Mouse (Mus musculus): ENCODE measurements at regions not wholly inside any gene's neighbourhood (a gene's known extent, or its start where the extent isn't known, plus 50 kb on each side); places are given as distances from the start of the nearest gene placed in this dataset.
A peak's percentile ranks its signal among the peaks of the same experiment; 100 is the strongest.

- no peak for DNase-seq
Observed at GRCm38 (mm10) chr7:142835319-142835718, 92.1 kb upstream of the Ins2 start.

DNA sequence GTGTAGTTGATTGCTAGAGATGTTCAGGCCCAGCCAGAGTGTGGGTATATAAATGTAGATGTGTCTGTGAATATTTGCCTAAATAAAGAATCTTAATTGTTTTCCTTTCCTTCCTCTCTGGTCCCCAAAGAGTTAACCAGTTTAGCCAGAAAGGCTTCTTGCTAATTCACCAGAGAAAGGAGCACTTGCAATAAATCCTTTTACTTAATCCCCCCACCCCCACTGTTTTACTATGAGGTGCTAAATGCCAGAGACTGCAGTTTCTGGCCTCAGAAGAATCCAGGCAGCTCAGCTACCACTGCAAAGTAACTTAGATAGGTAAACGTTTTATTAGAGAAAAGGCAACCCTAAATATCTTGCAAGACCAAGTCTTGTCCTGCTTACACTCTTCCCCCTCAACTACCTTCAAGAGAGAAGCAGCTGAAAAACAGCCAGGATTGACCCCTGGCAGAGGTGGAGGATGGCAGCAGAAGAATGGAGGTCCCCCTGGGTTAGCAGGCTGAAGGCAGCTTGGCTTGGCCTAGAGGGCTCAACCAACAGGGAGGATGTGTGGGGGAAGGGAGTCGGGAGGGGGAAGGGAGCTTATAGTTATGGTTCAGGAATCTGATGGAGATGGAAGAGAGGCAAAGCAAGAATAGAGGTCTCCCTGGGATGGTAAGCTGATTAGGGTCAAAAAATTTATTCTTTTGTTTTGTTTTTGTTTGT lies 87.9 kb upstream of the Ins2 start:
- DNase-seq = no peak

DNA sequence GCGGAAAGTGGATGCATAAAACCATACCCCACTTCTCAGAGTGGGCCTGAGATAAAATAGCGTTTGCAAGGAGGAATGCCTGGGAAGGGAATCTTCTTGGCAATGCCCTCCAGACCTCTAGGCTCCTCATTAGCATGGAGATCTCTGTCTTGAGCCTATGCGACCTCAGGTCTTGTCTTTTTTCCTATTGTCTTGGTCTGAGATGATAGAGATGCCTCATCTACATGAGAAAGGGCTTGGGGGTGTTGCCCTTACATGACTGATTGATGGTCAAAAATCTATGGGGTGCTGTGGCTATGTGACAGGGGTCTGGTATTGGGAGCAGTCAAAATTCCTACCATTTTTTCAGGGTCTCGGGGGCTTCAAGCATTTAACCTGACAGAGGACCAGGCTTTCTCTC lies 67.5 kb upstream of the Ins2 start:
- DNase-seq = no peak

DNA sequence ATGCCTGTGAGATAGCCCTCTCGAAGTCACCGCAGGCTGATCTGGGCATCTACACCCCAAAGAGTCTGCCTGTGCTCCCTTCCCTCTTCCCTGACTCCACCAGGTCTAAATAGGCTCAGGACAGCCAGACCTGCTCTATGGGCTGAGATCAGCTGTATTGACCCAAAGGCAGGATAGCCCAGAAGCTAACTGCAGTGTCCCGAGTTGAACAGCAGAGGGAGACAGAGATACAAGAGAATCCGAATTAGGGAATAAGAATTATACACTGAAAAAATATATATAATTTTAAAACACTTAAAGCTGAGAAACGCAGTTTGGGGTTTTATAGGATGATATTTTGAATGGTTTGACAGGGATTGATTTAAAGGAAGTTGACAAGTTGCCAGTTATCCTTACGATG lies 56.2 kb upstream of the Ins2 start:
- DNase-seq = peak; percentile 44

GRCm38 (mm10) chr7:142794481-142794880 lies 51.3 kb upstream of the Ins2 start:
- DNase-seq = no peak

All from thymus, postnatal 14 days (tissue).